Mouse (Mus musculus) erythroblast, embryonic 14.5 days (primary cell): ENCODE measurements around the gene Alkbh8. TPM values are rescaled to one million over a fixed set of nuclear protein-coding genes. Genes with fewer than 3 reads are reported as not detected.
A peak's percentile ranks its signal among the peaks of the same experiment; 100 is the strongest.
"Not testable (repeated sequence)": the region's sequence is repeated elsewhere in the genome, so short reads cannot be mapped to it uniquely, and the experiment has no call there.

ENCODE experiments used
- H3K27me3 ChIP-seq: 2 replicates; pipeline ENCODE4 v1.6.1; 2012; ENCODE audit warnings: inconsistent platforms; ENCODE audit not compliant: control insufficient read depth
- H3K36me3 ChIP-seq: 2 replicates; pipeline ENCODE4 v1.6.1; 2012; ENCODE audit warnings: mild to moderate bottlenecking, inconsistent platforms; ENCODE audit not compliant: control insufficient read depth
- H3K4me1 ChIP-seq: 2 replicates; pipeline ENCODE4 v1.6.1; 2012; ENCODE audit warnings: inconsistent platforms; ENCODE audit not compliant: control insufficient read depth
- H3K4me3 ChIP-seq: replicated peaks from 2 replicates; pipeline ENCODE3; 2012; ENCODE audit warnings: moderate library complexity, mild to moderate bottlenecking, inconsistent platforms
- H3K9me3 ChIP-seq: 2 replicates; pipeline ENCODE4 v1.6.1; 2012; ENCODE audit warnings: low read length, inconsistent platforms, mixed read lengths; ENCODE audit not compliant: control insufficient read depth
- GATA1 ChIP-seq: IDR thresholded peaks from 2 replicates; pipeline ENCODE4 v1.6.1; 2012; ENCODE audit warnings: low read length, inconsistent platforms, mixed read lengths
- TAL1 ChIP-seq: IDR thresholded peaks from 3 replicates; pipeline ENCODE4 v1.6.1; 2012; ENCODE audit warnings: low read length, inconsistent platforms, mixed read lengths
- polyA plus RNA-seq: library from polyadenylated mRNA; stranded (reverse); fragments of >175 nt; gene quantifications from 2 replicates; pipeline ENCODE4 v1.2.3, GENCODE M21; 2012

The Alkbh8 gene
- polyA plus RNA-seq, result 0.08 and 0.13 TPM in 2 replicates

DNA sequence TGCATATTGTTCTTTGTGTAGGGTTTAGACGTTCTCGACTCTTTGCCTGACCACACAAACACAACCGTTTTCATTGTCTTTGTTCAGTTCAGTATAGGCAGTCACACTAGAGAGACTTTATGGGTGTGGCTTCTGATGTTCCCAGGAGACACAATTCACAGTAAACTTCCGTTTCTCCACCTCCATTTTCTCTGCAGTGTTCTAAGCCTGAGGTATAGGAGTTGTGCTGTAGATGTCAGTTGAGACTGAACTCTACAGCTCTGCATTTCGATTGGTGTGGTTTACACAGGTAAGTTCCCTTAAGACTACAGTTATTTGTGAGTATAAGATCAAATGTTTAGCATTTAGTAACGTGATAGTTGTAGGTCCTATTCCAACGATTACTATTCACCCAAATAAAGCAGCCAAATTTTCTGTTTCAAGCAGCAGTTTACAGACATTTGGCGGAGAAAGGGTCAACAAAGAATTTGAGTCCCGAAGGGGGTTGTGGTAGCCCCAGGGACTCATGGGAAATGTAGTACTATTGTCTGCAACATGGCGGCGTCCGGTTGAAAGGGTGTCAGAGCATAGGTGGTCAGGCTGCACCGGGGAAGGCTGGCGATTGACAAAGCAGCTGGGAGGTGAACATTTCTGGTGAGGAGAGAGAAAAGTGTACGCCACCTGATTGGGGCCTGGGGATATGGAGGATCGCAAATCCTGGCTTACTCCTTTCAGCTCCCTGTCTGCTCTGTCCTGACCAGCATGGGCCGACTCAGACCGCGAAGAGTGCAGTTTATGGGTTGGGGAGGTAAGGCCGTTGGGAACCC is at the start of gene Alkbh8:
Alkbh8 (plus strand) TSS at position 179 of the 806 bp plus-strand sequence.
- TF ChIP-seq TAL1 (no peak), GATA1 (no peak)
- Histone ChIP-seq H3K36me3 (peaks cover 34% of the 10 kb centered on the region), H3K9me3 (no peaks in the 10 kb centered on the region), H3K4me1 (peaks cover 69% of the 10 kb centered on the region), H3K4me3 (peak within 1 kb of the TSS; percentile 79), H3K27me3 (no peaks in the 10 kb centered on the region)

DNA sequence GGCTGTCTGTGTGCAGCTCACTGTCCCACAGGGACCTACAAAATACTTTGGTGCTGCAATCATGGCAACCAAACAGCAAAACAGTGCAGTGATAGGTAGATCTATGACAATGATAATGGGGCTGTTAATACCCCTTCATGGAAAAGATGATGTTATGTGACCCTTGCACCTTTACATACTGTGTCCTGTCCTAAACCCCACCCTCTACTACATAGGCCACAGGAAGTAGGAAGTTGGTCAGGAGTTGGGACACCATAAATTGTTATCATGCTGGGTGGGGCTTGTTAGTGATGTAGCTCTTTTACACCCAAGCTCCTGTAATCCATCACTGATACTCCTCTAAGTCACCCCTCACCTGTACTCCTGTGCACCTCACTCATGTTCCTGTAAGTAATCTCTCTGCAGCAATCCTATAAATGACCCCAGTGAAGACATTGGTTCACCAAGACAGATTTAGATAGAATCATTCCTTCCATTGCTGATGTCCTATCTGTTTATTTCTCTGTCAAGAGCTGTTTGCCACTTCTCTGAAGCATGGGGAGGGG is 25.6 kb upstream of the Alkbh8 start:
- Histone ChIP-seq H3K4me3 (no peak overlapping the region), H3K27me3 (no peaks in the 10 kb centered on the region), H3K36me3 (no peaks in the 10 kb centered on the region), H3K4me1 (peaks cover 3% of the 10 kb centered on the region), H3K9me3 (no peaks in the 10 kb centered on the region)
- TF ChIP-seq GATA1 (no peak), TAL1 (no peak)

DNA sequence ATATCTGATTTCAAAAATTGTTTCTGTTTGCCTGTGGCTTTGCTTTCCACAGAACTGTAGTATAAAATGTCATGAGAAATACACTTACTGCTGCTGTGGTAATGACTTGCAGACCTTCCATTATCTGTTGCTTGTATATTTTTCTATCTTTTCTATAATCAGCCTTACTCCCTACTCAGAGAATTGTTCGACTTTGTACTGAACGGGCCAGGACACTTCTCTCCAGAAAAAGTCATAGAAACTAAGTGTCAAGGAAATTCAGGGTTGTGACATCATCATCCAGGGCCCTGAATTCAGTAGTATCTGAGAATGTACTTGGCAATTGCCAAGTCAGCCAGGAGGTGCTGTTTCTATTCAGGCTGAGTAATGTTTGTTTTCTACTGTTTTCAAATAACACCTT is 24.9 kb upstream of the Alkbh8 start:
- Histone ChIP-seq H3K36me3 (no peaks in the 10 kb centered on the region), H3K27me3 (no peaks in the 10 kb centered on the region), H3K9me3 (no peaks in the 10 kb centered on the region), H3K4me1 (peaks cover 3% of the 10 kb centered on the region), H3K4me3 (no peak overlapping the region)
- TF ChIP-seq GATA1, result no peak
- no peak for TF ChIP-seq TAL1

DNA sequence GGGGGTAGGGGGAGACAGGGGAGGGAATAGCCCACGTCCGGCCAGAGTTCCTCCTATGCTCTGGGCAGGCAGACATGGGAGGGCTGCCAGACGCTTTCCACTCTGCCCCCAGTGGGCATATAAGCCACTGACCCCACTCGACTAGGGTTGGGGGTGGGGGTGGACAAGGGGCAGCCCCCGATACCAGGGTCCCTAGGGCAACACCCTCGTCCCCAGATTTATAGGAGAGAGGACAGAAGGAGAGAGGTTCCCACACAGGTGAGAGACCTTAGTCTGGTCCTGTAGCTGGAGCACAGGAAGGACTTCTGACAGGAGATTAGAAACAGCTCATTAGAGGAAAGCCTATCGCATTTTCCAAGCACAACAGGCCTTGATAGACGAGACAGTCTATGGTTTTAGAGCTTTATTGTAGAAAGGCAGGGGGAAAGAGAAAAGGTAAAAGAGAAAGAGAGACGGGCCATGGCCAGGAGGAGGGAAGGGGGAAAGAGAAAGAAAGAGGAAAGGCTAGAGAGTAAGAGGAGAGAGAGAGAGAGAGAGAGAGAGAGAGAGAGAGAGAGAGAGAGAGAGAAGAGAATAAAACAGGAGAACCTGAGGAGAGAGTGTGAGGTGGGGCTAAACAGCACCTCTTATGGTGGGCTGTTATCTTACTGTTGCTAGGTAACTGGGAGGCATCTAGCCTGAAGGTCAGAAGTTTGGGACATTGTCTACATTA is 7.4 kb upstream of the Alkbh8 start:
- Histone ChIP-seq H3K4me3 (peak overlapping the region; percentile 44), H3K4me1 (peaks cover 68% of the 10 kb centered on the region)
- H3K27me3 ChIP-seq, H3K9me3 ChIP-seq, H3K36me3 ChIP-seq: not testable (repeated sequence)

DNA sequence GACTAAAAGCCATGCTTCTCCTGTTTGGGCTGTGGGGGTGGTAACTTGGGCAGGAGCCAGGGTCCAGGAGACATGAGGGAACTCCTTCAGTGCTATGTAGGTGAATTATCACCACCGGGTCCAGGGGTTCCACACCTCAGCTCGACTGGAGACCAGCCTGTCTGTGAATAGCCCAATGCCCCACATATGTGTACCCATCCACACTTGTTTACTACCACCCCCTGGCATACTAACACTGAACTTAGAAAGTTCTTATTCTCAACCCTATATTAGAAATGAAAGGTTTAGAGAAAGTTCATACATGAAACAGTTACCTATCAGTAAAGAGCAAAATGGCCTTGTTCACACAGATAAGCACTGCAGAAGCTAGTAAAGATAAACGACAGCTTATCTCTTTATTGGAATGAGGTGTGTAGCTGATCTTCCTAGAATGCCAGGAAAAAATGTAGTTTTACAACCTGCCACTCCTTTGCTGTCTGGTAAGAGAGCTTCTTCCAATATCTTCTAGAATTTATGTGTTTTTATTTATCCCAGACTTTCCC is 6.8 kb upstream of the Alkbh8 start:
- peak; percentile 76 for TF ChIP-seq GATA1
- TF ChIP-seq TAL1, result peak; percentile 63
- Histone ChIP-seq H3K27me3 (no peaks in the 10 kb centered on the region), H3K4me1 (peaks cover 74% of the 10 kb centered on the region), H3K36me3 (no peaks in the 10 kb centered on the region; the same call in 1 of the 2 replicates), H3K9me3 (no peaks in the 10 kb centered on the region), H3K4me3 (peak overlapping the region; percentile 44)

DNA sequence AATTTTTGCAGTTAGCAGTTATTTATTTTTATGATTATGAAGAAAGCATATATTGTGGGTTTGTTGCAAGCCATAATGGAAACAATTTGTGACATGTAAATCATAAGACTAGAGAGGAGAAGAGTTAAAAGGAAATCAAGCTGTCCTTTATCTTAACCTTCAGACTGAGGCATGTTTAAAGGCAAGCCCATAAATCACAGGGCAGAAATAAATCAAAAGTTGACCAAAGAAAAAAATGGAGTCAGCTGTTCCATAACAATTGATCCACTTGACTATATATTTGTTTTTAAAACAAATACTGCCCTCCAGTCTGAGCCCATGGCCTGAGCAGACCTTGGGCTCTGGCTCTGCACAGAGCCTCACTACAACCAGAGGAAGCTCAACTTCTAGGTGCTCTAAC is 4.6 kb upstream of the Alkbh8 start:
- H3K4me3 ChIP-seq, result peak overlapping the region; percentile 48
- TF ChIP-seq GATA1, result no peak
- TF ChIP-seq TAL1, result no peak
- peaks cover 86% of the 10 kb centered on the region for H3K4me1 ChIP-seq
- H3K36me3 ChIP-seq, result no peaks in the 10 kb centered on the region; the same call in 1 of the 2 replicates
- no peaks in the 10 kb centered on the region for H3K27me3 ChIP-seq
- H3K9me3 ChIP-seq, result no peaks in the 10 kb centered on the region

DNA sequence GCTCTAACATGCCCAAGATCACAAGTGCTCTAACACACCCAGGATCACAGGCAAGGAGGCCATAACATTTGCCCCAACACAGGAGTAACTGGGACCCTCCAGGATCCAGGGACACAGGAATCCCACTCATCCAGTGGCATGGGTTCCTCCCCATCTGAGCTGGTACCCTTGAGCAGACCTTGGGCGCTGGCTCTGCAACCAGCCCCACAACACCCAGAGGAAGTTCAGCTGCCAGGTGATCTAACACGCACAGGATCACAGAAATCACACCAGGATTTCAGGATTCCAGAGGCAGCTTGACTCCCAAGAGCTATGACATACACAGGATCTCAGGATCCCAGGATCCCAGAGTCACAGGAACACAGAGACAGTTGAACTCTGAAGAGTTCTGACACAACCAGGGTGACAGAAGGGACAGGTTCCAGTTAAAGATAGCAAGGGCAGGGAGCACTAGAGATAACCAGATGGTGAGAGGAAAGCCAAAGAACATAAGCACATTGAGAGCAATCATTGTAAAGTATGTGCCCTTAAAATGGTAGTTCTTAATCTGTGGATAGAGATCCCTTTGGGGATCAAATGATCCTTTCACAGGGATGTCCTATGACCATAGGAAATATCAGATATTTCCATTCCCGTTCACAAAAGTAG is 4.1 kb upstream of the Alkbh8 start:
- H3K4me1 ChIP-seq, result peaks cover 88% of the 10 kb centered on the region
- H3K9me3 ChIP-seq, result no peaks in the 10 kb centered on the region
- peak; percentile 92 for TF ChIP-seq TAL1
- TF ChIP-seq GATA1, result peak; percentile 93
- no peaks in the 10 kb centered on the region for H3K27me3 ChIP-seq
- peak overlapping the region; percentile 48 for H3K4me3 ChIP-seq
- no peaks in the 10 kb centered on the region; the same call in 1 of the 2 replicates for H3K36me3 ChIP-seq

DNA sequence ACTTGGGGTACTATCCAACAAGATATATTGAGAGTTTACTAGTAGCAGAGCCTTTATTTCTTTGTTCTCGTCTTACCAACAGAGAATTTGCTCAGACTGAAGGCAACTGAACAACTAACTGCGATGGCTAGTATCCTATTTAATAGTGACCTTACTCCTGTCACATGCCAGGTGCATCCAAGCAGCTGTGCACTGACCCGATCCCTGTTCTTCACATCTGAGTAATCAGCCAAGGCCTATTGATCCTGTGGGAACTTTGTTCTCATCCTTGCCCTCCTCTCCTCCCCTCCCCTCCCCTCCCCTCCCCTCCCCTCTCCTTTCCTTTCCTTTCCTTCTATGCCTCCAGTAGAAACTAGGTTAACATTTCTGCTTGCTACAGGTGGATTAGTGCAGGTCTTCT is 1.7 kb downstream of the Alkbh8 start:
- Histone ChIP-seq H3K9me3 (no peaks in the 10 kb centered on the region), H3K4me1 (peaks cover 59% of the 10 kb centered on the region), H3K36me3 (peaks cover 47% of the 10 kb centered on the region), H3K27me3 (no peaks in the 10 kb centered on the region), H3K4me3 (peak overlapping the region; percentile 79)
- TF ChIP-seq GATA1, result no peak

DNA sequence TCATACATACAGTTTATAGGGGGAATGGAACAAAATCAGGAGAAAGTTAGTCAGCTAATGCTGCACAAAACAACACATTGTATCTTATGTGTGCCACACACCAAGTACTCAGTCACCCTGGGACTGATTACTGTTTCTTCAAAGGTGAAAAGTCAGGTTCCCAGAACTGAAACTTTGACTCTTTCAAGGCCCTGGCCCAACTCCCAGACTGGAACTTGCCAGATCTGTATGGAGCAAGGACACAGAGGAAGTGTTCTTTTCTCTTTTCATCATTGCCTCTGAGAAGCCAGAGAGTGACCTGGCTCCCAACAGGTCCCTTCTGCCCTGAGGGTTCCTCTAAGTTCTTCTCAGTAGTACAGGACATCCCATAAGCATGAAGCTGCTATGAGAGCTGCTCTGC is 10.2 kb downstream of the Alkbh8 start:
- no peaks in the 10 kb centered on the region for H3K27me3 ChIP-seq
- H3K36me3 ChIP-seq, result peaks cover 92% of the 10 kb centered on the region
- no peak overlapping the region for H3K4me3 ChIP-seq
- 0 out of 2 replicates have a peak, but pooled peaks cover 3% of the 10 kb centered on the region for H3K9me3 ChIP-seq
- TF ChIP-seq GATA1, result no peak
- no peak for TF ChIP-seq TAL1
- peaks cover 60% of the 10 kb centered on the region for H3K4me1 ChIP-seq
